Mouse (Mus musculus) neutrophil, adult 5-6 weeks (primary cell): Measurements from ENCODE around the gene Atp6v0a4. TPM values are rescaled to one million over a fixed set of nuclear protein-coding genes. Genes with fewer than 3 reads are reported as not detected.

ENCODE experiments used
- ATAC-seq: fragments of 151-379, 151-347 bp; 2 replicates; pipeline ENCODE4 v1.8.0; 2017; ENCODE audit warnings: mild to moderate bottlenecking, moderate TSS enrichment; ENCODE audit not compliant: insufficient number of reproducible peaks, poor library complexity, low FRiP score, severe bottlenecking; ENCODE audit errors: extremely low read depth
- total RNA-seq: library from RNA; stranded (forward); fragments of 200-1000 nt; gene quantifications from 2 replicates; pipeline ENCODE4 v1.2.3, GENCODE M21; 2017

Atp6v0a4 gene
- total RNA-seq, 1 experiment from 2014 or later, result not detected

GRCm38 (mm10) chr6:38032801-38033566, 91.4 kb downstream of the Atp6v0a4 start:
- no peak for ATAC-seq

GRCm38 (mm10) chr6:38031924-38032540, 92.4 kb downstream of the Atp6v0a4 start:
- ATAC-seq, result no peak

GRCm38 (mm10) chr6:38028205-38028604, 96.2 kb downstream of the Atp6v0a4 start:
- no peak for ATAC-seq

GRCm38 (mm10) chr6:38027771-38028170, 96.6 kb downstream of the Atp6v0a4 start:
- ATAC-seq, result no peak

GRCm38 (mm10) chr6:38023284-38023683, 101.1 kb downstream of the Atp6v0a4 start:
- no peak for ATAC-seq

GRCm38 (mm10) chr6:38021406-38021805, 103.0 kb downstream of the Atp6v0a4 start:
- no peak for ATAC-seq

GRCm38 (mm10) chr6:38012829-38013228, 111.6 kb downstream of the Atp6v0a4 start:
- ATAC-seq, result no peak

- peak; percentile 53; the same call in 1 of the 2 replicates for ATAC-seq
Observed at GRCm38 (mm10) chr6:38007459-38007858, 116.9 kb downstream of the Atp6v0a4 start.

Other genes starting within 250 kb of the Atp6v0a4 start
- gene Svopl, start 77.6 kb downstream of the Atp6v0a4 start, total RNA-seq, result not detected in 2 replicates
- not detected in 2 replicates for gene Tmem213, start 15.3 kb downstream of the Atp6v0a4 start, total RNA-seq
- gene D630045J12Rik, start 129.4 kb upstream of the Atp6v0a4 start, total RNA-seq, result 0.12 TPM in 1 of 2 replicates, not detected in the other
- 0.81 and 1.5 TPM in 2 replicates for gene Zc3hav1l, start 174.7 kb upstream of the Atp6v0a4 start, total RNA-seq
- 141 and 159 TPM in 2 replicates for gene Zc3hav1, start 230.0 kb upstream of the Atp6v0a4 start, total RNA-seq